Mouse (Mus musculus) adrenal gland, postnatal 14 days (tissue): ENCODE data around the gene Vps35l. TPM values are rescaled to one million over a fixed set of nuclear protein-coding genes. Genes with fewer than 3 reads are reported as not detected.

Experiments used
- DNase-seq: peaks from one replicate; pipeline ENCODE4 v3.0.0; 2021; ENCODE audit warnings: mixed read lengths
- total RNA-seq: library from RNA; stranded (reverse); gene quantifications from 2 replicates; pipeline ENCODE4 v1.2.3, GENCODE M21; 2021

The Vps35l gene
- total RNA-seq, 1 experiment from 2014 or later = 52.4 TPM

DNA sequence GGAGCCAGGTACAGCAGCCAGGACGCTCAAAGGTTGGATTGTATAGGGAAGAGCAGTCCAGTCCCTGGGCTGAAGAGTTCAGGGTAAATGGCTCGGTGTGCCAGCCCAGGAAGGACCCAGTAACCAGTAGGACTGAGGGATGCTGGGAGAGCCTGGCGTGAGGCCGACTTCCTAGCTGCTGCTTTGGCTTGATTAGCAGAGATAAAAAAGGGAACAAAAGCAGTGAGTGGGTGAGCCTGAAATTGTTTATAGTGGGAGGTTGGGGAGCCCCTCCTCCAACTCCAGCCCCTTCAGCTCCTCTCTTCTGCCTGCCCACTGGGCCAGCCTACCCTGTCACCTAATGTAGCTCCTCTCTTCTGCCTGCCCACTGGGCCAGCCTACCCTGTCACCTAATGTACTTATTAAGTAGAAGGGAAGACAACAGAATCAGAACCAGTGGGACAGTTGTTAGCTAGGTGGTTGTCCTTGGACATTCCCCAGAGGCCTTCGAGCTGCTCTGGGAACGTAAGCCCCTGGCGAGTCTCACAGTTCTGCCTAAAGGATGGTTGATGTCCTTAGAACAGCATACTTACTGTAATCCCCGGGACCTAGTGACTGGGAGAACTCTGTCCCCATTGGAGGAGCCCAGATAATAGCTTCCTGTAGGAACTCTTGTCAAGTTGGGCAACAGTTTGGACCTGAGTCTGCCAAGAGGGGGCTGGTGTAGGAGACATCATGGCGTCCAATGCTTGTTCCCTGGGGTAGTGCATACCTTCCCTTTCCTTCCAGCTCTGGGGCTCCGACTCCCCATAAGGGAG is 37.8 kb downstream of the Vps35l start:
- DNase-seq = peak; percentile 48

DNA sequence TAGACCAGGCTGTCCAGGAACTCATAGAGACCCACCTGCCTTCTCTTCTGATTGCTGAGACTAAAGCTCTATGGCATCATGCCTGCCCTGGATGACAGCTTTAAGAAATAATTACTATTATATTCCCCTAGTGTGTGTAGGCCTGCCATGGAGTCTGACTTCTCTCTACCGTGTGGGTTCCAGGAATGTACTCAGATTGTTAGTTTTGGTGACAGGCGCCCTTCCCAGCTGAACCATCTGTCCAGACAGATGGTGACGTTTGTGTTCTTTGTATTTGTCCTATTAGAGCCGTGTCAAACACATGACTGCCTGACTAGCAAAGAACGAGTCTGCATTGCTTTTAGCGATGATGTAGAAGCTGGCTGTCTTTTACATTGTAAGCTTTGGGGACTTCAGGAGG is 38.5 kb downstream of the Vps35l start:
- no peak for DNase-seq

DNA sequence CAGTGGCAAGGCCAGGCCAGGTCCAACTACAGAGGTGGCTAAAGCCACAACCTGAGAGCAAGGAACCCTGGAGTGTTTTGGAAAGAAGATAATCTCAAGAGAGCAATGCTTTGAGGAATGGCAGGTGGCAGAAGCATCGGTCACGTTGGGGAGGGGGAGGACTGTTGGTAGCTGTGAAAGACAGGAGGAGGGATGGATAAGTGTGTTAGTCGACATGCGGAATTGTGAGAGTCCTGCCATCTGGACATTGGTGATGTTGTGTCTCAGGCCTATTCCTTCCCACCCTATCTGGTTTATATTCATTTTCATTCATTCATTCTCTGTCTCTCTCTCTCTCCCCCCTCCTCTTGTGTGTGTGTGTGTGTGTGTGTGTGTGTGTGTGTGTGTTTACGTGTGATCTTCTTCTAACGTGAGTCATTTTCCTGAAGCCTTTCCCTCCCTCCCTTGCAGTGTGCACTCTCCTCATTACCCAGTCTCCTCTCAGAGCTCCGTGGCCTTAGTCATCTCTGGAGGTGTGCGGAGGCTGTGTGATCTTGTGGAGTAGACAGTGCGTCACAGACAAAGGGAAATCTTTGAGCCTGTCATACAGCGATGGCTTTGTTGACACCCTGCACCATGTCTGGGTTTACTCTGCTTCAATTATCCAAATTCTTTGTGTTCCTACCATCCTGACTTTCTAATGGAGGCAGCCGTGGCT is 43.4 kb downstream of the Vps35l start:
- no peak for DNase-seq

DNA sequence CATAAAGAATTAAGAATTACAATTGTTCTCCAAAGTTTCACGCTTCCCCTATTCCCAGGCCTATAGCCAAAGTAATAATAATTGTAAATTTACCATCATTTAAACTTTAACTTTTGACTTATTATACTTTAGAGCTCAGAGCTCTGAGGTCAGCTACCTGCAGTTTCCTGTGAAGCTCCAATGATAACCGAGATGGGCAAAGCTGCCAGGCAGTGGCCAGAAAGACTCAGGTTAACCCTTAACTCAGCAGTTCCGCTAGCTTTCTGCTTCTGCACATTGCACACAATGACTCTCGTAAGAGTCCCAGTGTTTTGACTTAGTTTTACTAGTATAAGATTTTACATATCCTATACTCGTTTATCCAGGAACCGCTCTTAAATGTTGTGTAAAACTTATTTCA is 46.1 kb downstream of the Vps35l start:
- DNase-seq = no peak

DNA sequence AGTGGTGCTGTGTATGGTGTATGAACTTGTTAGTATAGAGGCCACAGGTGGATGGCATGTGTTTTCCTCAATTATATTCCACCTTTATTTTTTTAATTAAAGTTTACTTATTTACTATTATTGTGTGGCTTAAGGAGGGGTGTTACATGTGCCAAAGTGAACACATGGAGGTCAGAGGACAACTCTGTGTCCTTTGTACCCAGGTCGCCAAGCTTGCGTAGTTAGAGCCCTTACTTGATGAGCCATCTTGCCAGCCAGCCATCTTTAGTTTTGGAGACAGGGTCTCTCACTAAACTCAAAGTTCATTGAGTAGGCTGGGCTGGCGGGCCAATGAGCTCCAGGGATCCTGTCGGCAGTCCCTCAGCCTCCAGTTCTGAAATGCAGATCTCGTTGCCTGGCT is 47.3 kb downstream of the Vps35l start:
- DNase-seq = no peak

DNA sequence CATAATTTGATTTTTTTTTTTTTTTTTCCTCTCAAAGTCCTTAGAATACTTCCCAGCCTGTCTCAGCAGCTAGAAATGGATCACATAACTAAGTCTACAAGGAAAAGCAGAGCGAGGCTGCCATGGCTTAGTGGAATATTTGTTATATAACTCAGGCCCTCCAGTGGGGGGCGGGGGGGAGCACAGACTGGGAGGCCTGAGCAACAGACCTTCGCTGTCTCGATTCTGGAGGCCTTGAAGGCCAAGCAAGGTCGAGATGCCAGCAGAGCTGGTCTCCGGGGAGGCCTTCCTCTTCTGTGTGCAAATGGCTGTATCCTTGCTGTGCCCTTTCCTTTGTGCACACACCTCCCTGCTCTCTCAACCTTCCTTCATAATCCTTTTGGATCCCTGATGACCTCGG is 48.5 kb downstream of the Vps35l start:
- peak; percentile 73 for DNase-seq

DNA sequence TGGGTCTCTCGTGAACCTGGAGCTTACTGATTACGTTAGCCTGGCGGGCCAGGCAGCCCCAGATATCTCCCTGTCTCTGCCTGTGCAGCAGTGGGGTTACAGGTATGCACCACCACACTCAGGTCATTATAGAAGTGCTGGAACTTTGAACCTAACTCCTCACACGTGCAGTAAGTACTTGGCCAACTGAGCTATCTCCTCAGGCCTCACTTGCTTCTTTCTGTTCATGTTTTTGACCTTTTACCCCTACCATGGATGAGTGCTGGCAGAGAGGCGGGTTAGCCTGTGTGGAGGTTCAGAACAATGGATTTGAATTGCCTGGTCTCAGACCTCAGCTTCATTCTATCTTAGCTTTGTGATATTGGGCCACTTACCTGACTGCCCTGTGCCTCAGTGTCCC is 50.3 kb downstream of the Vps35l start:
- no peak for DNase-seq

DNA sequence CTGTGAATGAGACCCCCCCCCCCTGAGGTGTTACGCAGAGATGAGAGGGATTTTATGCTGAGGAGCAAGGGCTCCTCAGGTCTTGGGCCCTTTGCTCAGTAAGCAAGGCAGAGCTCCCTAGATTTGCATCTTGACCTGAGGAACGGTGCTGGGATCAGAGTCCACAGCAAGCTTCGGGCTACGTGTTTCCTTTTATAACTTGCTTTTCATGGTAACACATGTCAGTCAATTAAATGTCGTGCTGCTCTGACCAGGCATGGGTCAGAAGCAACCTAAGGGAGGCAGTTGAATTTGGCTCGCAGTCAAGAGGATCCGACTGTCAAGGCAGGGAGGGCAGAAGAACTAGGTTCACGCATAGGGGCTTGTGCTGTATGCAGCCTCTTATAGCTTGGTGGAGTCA is 53.9 kb downstream of the Vps35l start:
- DNase-seq = no peak

DNA sequence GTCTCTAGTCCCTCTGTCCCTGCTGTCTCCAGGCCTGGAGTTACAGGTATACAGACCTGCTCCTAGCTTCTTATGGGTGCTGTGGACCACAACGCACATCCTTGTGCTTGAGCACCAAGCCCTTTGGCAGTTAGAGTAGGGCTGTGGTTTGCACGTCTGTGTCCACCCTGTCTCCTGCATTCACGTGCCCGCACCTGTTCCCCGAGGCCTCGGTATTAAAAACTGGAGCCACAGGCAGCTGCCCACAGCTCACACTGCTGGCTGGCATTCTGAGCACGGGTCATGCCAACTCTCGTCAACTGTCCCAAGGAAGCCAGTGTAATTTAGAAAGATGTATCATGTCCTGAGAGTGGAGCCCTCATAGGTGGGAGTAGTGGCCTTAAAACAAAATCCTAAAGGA is 55.8 kb downstream of the Vps35l start:
- no peak for DNase-seq

DNA sequence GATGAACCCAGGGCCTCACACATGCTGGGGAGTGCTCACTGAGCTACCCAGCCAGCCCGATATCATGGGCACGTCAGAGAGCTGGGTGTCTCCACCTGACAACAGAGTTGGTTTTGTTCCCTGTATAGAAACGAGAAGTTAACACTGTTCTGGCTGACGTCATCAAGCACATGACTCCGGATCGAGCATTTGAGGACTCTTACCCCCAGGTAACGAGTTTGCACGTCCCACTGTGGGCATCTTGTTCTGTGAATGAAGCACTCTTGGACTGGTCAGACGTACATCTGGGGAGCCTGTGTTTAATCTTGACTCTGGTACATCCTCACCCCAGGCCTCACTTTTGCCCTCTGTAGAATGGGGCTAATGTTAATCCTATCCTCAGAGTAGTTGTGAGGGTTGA is 56.8 kb downstream of the Vps35l start:
- DNase-seq = no peak

DNA sequence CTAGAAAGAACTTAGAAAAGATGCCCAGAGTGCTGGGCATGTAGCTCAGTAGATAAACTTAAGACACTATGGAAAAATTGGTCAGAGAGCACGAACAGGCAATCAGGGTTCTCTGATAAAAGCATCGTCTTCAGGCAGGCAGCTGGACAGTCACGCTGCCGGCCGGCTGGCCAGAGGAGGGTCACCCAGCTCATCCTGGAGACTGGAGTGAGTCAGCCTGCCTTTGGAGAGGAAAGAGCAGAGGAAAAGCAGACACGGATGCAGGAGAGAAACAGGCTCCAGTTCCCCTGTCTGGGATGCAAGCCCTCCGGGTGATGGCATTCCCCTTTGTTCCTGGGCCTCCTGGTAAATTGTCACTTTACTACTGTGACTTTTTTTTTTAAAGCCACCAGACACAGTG is 57.6 kb downstream of the Vps35l start:
- peak; percentile 21 for DNase-seq

DNA sequence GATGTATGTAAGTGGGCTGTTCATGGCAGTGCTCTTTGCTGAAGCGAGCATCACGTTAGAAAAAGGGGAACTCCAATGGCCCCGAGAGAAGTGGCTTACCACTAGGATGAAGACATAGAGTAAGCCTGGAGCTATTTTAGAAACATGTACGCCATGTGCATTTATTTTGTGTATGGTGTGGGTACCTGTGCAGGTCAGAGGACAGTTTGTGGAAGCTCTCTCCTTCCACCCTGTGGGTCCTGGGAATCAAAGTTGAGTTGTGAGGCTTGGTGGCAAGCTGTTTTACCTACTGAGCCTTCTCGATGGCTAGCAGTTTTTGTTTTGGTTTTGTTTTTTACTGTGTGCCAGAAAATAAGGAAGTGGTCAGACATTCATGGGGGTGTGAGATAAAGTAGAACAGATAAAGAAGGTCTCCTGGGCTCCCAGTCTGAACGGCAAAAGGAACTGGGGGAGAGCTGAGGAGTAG is 58.1 kb downstream of the Vps35l start:
- no peak for DNase-seq

DNA sequence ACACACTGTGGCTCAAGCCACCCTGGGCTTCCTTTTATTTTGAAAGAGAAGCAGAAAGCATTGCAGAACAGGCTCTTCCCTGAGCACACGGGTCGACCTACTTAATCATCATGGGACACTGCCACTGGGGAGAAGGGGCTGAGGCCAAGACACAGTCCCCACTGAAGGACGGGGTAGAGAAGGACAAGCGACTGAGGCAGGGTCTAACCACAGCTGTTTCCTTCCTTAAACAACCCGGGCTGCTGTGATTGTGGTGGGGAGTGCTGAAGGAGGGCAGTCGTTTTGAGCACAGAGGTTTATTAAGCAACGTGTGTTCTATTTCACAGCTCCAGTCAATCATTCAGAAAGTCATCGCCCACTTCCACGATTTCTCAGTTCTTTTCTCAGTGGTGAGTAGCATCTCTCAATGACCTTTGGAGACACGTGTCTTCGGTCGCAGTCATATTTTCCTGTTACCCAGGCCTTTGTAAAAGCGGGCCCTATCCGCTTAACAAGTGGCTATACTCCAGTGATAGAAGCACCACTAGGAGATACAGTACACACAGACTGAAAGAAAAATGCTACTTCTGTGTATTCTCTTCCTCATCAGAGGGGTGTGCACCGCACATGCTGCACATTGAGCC is 60.2 kb downstream of the Vps35l start:
- no peak for DNase-seq

DNA sequence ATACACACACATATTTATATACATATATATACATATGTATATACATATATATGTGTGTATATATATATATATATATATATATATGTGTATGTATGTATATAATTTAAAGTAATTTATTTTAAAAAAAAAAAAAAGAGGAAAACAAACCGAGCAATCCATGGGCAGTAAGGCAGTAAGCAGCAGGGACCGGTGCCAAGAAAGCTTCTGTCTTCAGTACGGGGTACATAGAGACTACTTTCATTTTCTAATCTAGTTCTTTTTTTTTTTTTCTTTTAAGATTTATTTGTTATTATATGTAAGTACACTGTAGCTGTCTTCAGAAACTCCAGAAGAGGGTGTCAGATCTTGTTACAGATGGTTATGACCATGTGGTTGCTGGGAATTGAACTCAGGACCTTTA is 61.8 kb downstream of the Vps35l start:
- peak; percentile 19 for DNase-seq

DNA sequence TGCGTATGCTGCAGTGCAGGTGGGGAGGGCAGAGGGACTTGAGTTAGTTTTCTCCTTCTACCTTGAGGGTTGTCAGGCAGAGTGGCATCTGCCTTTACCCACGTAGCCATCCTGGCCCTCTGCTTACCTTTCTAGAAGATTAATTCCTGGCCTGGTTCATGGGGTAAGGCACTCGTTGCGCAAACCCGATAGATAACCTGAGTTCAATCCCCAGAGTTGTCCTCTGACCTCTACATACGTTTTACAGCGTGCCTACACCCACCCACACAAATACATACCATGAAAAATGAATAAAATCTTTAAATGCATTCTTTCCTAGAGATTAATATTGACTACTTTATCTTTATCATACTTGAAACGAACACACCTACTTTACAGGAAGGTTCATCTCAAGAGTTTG is 63.4 kb downstream of the Vps35l start:
- no peak for DNase-seq

DNA sequence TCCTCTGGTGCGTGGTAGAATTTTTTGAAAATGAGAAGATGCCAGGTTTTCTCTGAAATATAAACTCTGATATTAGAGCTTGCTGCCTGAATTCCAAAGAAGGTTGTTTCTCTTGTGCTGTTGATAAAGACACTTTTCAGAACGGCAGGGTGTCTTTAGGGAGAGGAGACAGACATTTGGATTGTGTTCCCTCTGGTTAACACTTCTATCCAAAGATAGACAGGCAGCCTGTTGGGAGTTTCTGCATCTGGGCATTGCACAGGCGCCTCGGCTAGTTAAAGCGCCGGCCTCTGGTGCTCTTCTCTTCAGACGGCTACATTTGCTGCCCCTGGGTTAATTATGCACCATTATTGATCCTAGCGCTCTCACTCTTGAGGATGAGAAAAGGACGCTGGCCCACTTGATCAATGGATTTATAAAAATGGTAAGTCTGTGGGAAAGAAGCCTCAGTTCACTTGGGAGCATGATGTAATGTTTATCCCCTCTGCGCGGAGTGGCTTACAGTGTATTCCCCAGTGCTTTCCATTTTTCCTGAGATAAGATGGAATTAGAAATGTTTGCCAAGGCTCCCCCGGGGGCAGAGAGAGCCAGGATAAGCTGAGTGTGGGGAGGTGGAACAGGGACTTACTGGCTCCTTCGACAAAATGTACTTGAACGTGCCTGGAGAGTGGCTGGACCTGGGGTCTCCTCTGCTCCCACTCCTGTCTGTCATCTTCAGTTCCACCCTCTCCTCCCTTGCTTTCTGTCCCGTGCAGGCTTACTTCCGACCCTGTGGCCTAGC is 66.8 kb downstream of the Vps35l start:
- DNase-seq = no peak

DNA sequence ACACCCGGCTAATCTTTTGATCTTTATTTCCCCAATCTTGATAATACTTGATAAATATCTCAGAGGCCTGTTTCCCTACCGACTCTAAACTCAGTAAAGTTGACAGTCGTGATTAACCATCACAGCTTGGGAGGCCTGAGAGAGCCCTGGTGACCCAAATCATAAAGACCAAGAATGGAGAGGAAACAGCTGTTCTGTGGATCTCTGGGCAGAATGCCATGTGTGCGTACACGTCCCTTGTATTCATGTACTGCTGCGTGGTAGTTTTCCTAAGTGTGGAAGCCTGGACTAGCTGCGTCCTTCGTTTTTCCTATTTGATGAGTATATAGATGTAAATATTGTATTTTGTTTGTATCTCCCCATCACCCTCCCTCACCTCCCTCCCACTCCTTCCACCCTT is 67.9 kb downstream of the Vps35l start:
- DNase-seq = peak; percentile 14

DNA sequence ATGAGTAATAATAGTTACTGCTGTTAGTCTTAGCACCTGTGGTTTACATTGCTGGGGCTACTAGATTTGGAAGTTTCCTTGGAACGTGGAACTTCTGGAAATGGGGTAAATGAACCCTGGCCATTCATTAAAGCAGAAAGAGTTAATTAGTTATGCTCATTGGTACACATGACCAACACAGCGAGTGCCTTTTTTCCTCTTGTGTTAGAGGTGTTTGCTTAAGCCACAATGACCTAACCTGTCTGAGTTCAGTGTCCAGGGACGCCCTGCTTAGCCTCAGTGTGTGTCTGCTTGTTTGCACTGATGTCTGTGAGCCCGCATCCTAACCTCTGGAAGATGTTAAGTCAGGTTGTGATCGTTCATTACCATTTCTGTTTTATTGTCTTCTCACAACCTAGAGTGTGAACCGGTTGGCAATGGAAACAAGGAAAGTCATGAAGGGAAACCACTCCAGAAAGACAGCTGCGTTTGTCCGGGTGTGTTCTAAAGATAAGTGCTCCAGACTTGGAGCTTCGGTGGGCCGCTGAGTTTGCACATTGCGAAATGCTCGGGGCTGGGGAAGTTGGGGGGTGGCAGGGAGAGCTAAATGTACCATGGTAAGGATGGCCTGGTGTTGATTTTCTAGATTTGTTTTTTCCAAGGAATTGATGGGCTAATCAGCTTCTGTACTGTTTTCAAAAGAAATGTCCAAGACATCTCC is 71.5 kb downstream of the Vps35l start:
- DNase-seq = no peak

DNA sequence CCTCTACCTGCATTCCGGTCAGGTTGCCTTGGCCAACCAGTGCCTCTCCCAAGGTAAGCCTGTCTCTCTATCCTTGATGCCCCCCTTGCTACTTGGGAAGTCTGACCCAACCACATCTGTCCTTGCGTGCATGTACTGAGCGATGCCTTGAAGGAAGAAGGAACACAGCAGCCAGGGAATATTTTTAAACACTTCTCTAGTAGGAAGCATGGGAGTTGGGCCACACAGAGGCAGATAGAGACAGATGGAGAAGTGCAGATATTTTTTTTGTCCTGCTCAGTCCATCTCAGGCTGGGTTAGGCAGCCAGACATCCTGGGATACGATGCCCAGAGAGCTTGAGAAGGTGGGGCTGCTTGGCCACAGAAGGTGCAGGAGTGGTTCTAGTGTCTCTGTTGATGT is 73.6 kb downstream of the Vps35l start:
- DNase-seq = no peak

DNA sequence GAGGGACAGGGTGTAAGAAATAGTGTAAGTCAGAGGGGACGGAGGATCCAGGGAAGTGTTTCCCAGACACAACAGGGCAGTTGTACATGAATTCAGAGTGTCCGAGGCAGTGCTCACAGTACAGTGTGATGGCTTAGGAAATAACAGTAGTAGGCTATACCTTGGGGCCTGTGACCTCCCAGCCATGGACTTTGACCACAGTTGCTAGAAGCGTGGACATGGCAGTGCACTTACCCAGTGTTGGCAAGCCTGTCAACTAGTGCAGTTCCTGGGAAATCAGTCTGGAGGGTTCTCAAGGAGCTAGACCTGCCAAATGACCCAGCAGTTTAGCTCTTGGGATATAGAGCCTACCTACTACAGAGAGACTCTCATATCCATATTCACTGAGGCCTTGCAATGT is 76.2 kb downstream of the Vps35l start:
- no peak for DNase-seq

DNA sequence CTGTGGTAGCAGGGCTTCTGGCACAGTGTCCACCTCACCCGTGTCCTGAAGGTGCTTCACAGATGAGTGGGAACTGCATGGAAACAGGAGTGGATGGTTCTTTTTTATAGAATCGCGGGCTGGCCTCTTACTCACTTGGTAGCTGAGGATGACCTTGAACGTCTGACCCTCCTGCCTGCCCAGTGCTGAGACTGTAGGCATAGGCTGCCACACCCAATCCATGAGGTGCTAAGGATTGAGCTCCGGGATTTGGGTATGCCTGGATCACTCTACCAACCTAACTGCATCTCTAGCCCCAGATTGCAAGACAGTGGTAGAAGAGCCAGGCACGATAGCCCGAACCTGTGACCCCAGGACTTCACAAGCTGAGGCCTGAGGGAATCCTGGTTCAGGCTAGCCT is 77.7 kb downstream of the Vps35l start:
- no peak for DNase-seq

DNA sequence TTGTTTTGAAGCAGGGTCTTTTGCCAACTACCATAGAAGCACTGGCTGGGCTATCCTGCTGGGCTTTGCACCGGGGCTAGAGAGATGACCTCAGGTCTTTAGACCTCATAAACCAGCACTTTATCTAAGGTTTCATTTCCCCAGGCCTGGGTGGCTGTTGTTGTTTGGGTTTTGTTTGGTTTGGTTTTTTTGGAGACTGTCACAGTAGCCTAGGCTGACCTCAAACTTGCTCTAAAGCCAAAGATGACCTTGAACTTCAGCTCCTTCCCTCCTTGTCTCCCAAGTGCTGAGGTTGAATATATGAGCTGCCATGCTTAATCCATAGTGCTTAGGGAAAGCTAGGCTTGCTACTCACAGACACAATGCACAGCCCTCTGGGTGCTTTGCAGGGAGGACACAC is 79.6 kb downstream of the Vps35l start:
- DNase-seq = no peak
